Mouse (Mus musculus) forebrain, embryonic 12.5 days (tissue): ENCODE measurements around the gene Akt3. TPM values are rescaled to one million over a fixed set of nuclear protein-coding genes. Genes with fewer than 3 reads are reported as not detected.
A peak's percentile ranks its signal among the peaks of the same experiment; 100 is the strongest.

Source experiments
- ATAC-seq: fragments of 200-750 bp; cut with Nextera tagmentation; 2 replicates; pipeline ENCODE4 v1.8.0; 2017; ENCODE audit warnings: moderate TSS enrichment; ENCODE audit not compliant: low FRiP score
- H3K27ac ChIP-seq: fragments of 300-500 bp; sonication (generic); 2 replicates; pipeline ENCODE4 v1.5.1; 2016; ENCODE audit warnings: mild to moderate bottlenecking
- H3K27me3 ChIP-seq: fragments of 300-500 bp; sonication (generic); 2 replicates; pipeline ENCODE4 v1.6.1; 2016; ENCODE audit warnings: mild to moderate bottlenecking
- H3K36me3 ChIP-seq: fragments of 300-500 bp; sonication (generic); replicated peaks from 2 replicates; pipeline ENCODE4 v1.6.1; 2016; ENCODE audit warnings: mild to moderate bottlenecking
- H3K4me1 ChIP-seq: fragments of 300-500 bp; sonication (generic); 2 replicates; pipeline ENCODE4 v1.6.1; 2016
- H3K4me2 ChIP-seq: fragments of 300-500 bp; sonication (generic); 2 replicates; pipeline ENCODE4 v1.6.1; 2016; ENCODE audit warnings: mild to moderate bottlenecking, moderate library complexity
- H3K4me3 ChIP-seq: fragments of 300-500 bp; sonication (generic); replicated peaks from 2 replicates; pipeline ENCODE4 v1.5.1; 2016; ENCODE audit warnings: mild to moderate bottlenecking
- H3K9ac ChIP-seq: fragments of 300-500 bp; sonication (generic); 2 replicates; pipeline ENCODE4 v1.6.1; 2016; ENCODE audit warnings: mild to moderate bottlenecking
- H3K9me3 ChIP-seq: fragments of 300-500 bp; sonication (generic); 2 replicates; pipeline ENCODE4 v1.6.1; 2016
- WGBS: fragments of 180-500 bp; shearing (Covaris S2); methylation state at CpG from one replicate; pipeline ENCODE4 v1.1.7; 2016; 5-methylcytosine and 5-hydroxymethylcytosine counted together
- polyA plus RNA-seq: library from polyadenylated mRNA; unstranded; fragments of >200 nt; fragmentation: Nextera tagmentation; extraction: Ambion mirVana; gene quantifications from 2 replicates; pipeline ENCODE4 v1.2.1, GENCODE M21; 2016

Akt3 gene
- 24.5 and 28.0 TPM in 2 replicates for polyA plus RNA-seq

GRCm38 (mm10) chr1:177258034-177258342 is at the start of gene Akt3:
Gene Akt3, minus strand, starts transcription at chr1:177258203.
- H3K27me3 ChIP-seq, result no peaks in the 10 kb centered on the region
- WGBS, result 0% methylated on average over 10 of the region's 32 CpGs
- no peaks in the 10 kb centered on the region for H3K36me3 ChIP-seq

DNA sequence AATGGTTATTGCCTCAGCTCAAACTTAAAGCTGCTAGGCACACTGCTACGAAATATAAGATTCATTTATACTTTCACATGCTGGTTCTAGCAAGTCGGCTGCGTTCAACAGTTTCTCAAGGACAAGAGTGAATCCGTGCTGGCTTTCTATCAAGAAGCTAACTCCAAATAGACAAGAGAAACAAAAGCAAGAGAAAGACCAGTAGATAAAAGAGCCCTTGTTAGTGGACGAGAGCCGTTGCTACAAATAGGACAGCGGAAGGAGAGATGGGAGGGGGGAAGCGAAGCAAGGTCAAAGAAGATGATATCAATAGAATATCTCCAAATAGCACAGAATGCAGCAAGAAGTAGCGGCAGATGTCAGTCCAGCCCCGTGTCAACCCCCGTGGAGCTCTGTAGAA is 49.5 kb upstream of the Akt3 start:
- WGBS, result 60% methylated on average over 11 of the region's 11 CpGs
- no peak for ATAC-seq
- no peak overlapping the region for H3K27ac ChIP-seq

More at GRCm38 (mm10) chr1:177258034-177258342, at the start of gene Akt3:
- H3K27ac ChIP-seq, result peak within 1 kb of the TSS; percentile 100
- no peaks in the 10 kb centered on the region for H3K9me3 ChIP-seq
- peak within 1 kb of the TSS; percentile 88 for H3K4me2 ChIP-seq
- H3K4me3 ChIP-seq, result peak within 1 kb of the TSS; percentile 98
- peaks cover 17% of the 10 kb centered on the region for H3K4me1 ChIP-seq
- peak within 1 kb of the TSS; percentile 100 for H3K9ac ChIP-seq
- peak; percentile 77 for ATAC-seq

DNA sequence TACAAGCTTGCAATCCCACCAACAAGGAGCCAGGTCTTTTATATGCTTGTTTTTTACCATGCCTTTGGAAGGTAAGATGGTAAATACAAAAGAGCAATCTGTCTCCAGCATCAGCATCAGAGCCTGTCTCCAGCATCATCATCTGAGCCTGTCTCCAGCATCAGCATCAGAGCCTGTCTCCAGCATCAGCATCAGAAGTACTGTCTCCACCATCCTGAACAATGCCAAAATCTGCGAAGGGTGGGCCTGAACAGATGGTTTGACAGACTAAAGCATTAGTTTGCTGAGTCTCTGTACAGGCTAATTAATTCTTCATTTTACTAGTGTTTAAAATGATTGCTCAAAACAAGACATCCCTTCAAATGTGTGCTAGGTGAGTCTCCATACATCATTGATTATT is 40.2 kb upstream of the Akt3 start:
- Histone ChIP-seq H3K36me3 (no peaks in the 10 kb centered on the region), H3K4me1 (no peaks in the 10 kb centered on the region), H3K27me3 (no peaks in the 10 kb centered on the region), H3K9ac (no peak overlapping the region), H3K9me3 (no peaks in the 10 kb centered on the region), H3K4me3 (no peak overlapping the region), H3K27ac (no peak overlapping the region), H3K4me2 (no peak overlapping the region)
- no peak for ATAC-seq
- 87% methylated on average over 1 of the region's 1 CpGs for WGBS

More for the DNA sequence above, 49.5 kb upstream of the Akt3 start:
- H3K27me3 ChIP-seq, result no peaks in the 10 kb centered on the region
- H3K9me3 ChIP-seq, result no peaks in the 10 kb centered on the region
- H3K4me2 ChIP-seq, result no peak overlapping the region
- no peaks in the 10 kb centered on the region for H3K36me3 ChIP-seq
- H3K9ac ChIP-seq, result no peak overlapping the region
- no peak overlapping the region for H3K4me3 ChIP-seq
- H3K4me1 ChIP-seq, result peaks cover 11% of the 10 kb centered on the region

- no peaks in the 10 kb centered on the region for H3K4me1 ChIP-seq
- H3K9me3 ChIP-seq, result no peaks in the 10 kb centered on the region
- H3K27ac ChIP-seq, result no peak overlapping the region
- H3K4me3 ChIP-seq, result no peak overlapping the region
- 18% methylated on average over 3 of the region's 3 CpGs for WGBS
- no peaks in the 10 kb centered on the region for H3K27me3 ChIP-seq
- no peak for ATAC-seq
- no peaks in the 10 kb centered on the region for H3K36me3 ChIP-seq
- no peak overlapping the region for H3K4me2 ChIP-seq
- no peak overlapping the region for H3K9ac ChIP-seq
Observed at GRCm38 (mm10) chr1:177286764-177287163, 28.8 kb upstream of the Akt3 start.

GRCm38 (mm10) chr1:177281925-177282324 is 23.9 kb upstream of the Akt3 start:
- H3K27me3 ChIP-seq, result no peaks in the 10 kb centered on the region
- ATAC-seq, result no peak

DNA sequence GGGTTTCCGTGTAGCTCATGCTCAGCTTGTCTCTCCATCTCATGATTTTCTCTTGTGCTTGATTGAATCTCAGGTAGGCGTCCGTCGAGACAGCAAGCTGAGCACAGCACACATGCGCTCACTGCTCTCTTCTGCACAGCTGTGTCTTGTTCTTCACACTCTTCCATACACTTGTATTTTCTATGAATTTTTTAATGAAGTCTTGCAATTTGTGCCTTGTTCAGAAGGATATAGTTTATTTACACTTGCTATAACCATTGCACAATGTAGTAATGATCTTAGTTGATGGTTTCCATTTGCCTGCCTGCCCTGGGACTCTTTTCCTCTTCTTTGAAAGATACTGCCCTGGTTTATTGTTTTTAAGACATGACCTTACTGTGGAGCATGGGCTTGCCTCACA is 19.4 kb upstream of the Akt3 start:
- H3K9me3 ChIP-seq, result no peaks in the 10 kb centered on the region
- no peak overlapping the region for H3K4me2 ChIP-seq
- no peaks in the 10 kb centered on the region for H3K27me3 ChIP-seq
- no peaks in the 10 kb centered on the region for H3K4me1 ChIP-seq
- no peaks in the 10 kb centered on the region for H3K36me3 ChIP-seq
- H3K4me3 ChIP-seq, result no peak overlapping the region
- no peak overlapping the region for H3K9ac ChIP-seq
- 91% methylated on average over 5 of the region's 5 CpGs for WGBS
- no peak overlapping the region for H3K27ac ChIP-seq
- ATAC-seq, result no peak

More at GRCm38 (mm10) chr1:177281925-177282324, 23.9 kb upstream of the Akt3 start:
- Histone ChIP-seq H3K36me3 (no peaks in the 10 kb centered on the region), H3K9ac (no peak overlapping the region), H3K4me3 (no peak overlapping the region), H3K4me2 (no peak overlapping the region), H3K27ac (no peak overlapping the region), H3K4me1 (no peaks in the 10 kb centered on the region), H3K9me3 (no peaks in the 10 kb centered on the region)

- ATAC-seq, result no peak
Observed at GRCm38 (mm10) chr1:177267645-177268044, 9.6 kb upstream of the Akt3 start.

DNA sequence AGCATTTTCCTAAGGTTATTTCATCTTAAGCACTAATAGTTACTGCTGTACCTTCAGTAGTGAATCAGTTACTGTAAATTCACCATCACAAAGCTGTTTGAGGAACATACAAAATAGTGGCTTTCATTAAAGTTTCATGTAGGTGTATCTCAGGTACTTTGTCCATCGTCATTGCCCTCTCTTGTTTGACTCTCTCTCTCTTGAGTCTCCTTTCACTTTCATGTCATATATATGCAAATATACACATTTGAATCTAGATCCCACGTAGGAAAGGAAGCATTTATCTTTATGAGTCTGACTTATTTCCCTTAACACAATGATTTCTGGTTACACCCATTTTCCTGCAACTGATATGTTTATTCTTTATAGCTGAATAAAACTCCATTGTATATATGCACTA is 4.9 kb upstream of the Akt3 start:
- Histone ChIP-seq H3K4me3 (no peak overlapping the region), H3K9me3 (no peaks in the 10 kb centered on the region), H3K4me2 (no peak overlapping the region), H3K4me1 (peaks cover 11% of the 10 kb centered on the region), H3K9ac (no peak overlapping the region), H3K27ac (no peak overlapping the region), H3K36me3 (no peaks in the 10 kb centered on the region), H3K27me3 (no peaks in the 10 kb centered on the region)
- ATAC-seq, result no peak
- WGBS, result 84% methylated on average over 2 of the region's 2 CpGs

More at GRCm38 (mm10) chr1:177267645-177268044, 9.6 kb upstream of the Akt3 start:
- Histone ChIP-seq H3K9me3 (no peaks in the 10 kb centered on the region), H3K4me3 (no peak overlapping the region), H3K4me1 (no peaks in the 10 kb centered on the region; the same call in 1 of the 2 replicates), H3K9ac (no peak overlapping the region), H3K4me2 (no peak overlapping the region), H3K27me3 (no peaks in the 10 kb centered on the region), H3K27ac (no peak overlapping the region), H3K36me3 (no peaks in the 10 kb centered on the region)
- 91% methylated on average over 1 of the region's 1 CpGs for WGBS

DNA sequence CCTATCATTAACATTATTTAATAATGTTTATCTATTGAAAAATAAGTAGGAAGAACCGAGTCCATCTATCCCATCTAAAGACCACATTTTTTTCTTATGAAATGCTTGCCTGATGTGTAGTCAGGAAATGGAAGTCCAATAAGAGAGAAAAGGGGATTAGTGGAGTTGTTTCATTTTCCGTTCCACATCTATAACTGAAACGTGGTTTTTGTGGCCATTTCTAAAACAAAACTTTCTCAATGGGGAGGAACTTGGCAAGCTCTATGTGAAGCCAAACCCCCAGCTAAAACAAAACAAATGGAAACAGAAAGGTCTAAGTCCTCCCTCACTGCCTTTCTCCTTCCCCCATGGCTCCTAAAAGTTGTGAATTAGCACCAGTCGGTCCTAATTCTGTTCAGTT is 2.8 kb upstream of the Akt3 start:
- Histone ChIP-seq H3K9ac (no peak overlapping the region), H3K27me3 (no peaks in the 10 kb centered on the region), H3K4me3 (no peak overlapping the region), H3K4me1 (peaks cover 12% of the 10 kb centered on the region), H3K9me3 (no peaks in the 10 kb centered on the region), H3K27ac (no peak overlapping the region), H3K36me3 (no peaks in the 10 kb centered on the region), H3K4me2 (no peak overlapping the region)
- WGBS, result 66% methylated on average over 4 of the region's 4 CpGs
- no peak for ATAC-seq

GRCm38 (mm10) chr1:177259038-177259600 is 1.1 kb upstream of the Akt3 start:
- H3K27me3 ChIP-seq, result no peaks in the 10 kb centered on the region
- H3K9ac ChIP-seq, result peak overlapping the region; percentile 100
- peaks cover 17% of the 10 kb centered on the region for H3K4me1 ChIP-seq
- 26% methylated on average over 16 of the region's 16 CpGs for WGBS
- H3K36me3 ChIP-seq, result no peaks in the 10 kb centered on the region
- no peaks in the 10 kb centered on the region for H3K9me3 ChIP-seq
- peak overlapping the region; percentile 98 for H3K4me3 ChIP-seq
- peak overlapping the region; percentile 88 for H3K4me2 ChIP-seq
- no peak; the same call in 1 of the 2 replicates for ATAC-seq
- peak overlapping the region; percentile 100 for H3K27ac ChIP-seq

- 0% methylated on average over 58 of the region's 86 CpGs for WGBS
- ATAC-seq, result peak; percentile 90
- Histone ChIP-seq H3K36me3 (no peaks in the 10 kb centered on the region), H3K4me3 (peak overlapping the region; percentile 98), H3K9ac (peak overlapping the region; percentile 100), H3K4me2 (peak overlapping the region; percentile 88), H3K27me3 (no peaks in the 10 kb centered on the region), H3K4me1 (peaks cover 17% of the 10 kb centered on the region), H3K27ac (peak overlapping the region; percentile 100), H3K9me3 (no peaks in the 10 kb centered on the region)
Observed at GRCm38 (mm10) chr1:177258343-177259037, 487 bp upstream of the Akt3 start.

DNA sequence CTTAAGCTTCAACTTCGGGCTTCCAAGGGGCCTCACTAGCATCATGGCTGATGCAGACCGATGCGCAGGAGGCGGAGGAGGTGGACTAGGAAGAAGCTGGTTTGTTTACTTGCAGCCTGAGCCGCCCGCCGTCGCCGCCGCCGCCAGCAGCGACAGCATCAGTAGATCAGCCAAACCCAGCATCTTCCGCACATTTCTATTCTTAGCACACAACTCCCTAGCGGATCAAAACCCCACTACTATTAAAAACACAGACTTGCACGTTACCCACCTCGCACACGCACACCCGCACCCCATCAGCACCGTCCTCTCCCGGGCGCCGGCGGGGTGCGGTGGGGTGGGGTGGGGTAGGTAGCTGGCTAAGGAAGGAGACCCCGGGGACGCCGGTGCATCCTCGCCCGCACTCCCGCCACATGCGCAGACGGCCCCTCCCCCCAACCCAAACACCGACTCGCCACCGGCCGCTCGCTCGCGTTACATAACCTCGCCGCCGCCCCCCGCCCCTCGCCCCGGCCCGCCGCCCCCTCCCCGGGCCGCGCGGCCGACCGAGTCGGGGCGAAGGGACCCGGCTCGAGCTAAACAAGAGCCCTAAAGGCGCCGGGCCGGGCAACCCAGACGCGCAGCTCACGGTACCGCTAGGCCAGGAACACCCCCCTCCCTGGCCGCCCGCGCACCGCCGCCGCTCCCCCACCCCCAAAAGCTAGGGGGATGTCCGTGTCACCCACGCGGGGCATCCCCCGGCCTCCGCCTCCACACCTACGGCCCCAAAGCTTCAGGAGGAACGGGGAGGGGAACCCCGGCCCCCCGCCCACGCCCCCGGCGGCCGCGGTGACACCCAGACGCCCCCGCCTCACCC is 597 bp downstream of the Akt3 start:
- peak overlapping the region; percentile 88 for H3K4me2 ChIP-seq
- under 1% methylated on average over 83 of the region's 86 CpGs for WGBS

More for the DNA sequence above, 597 bp downstream of the Akt3 start:
- peak overlapping the region; percentile 100 for H3K9ac ChIP-seq
- peak; percentile 73 for ATAC-seq
- H3K4me1 ChIP-seq, result peaks cover 17% of the 10 kb centered on the region
- H3K4me3 ChIP-seq, result peak overlapping the region; percentile 98
- peak overlapping the region; percentile 100 for H3K27ac ChIP-seq
- no peaks in the 10 kb centered on the region for H3K36me3 ChIP-seq
- no peaks in the 10 kb centered on the region for H3K27me3 ChIP-seq
- no peaks in the 10 kb centered on the region for H3K9me3 ChIP-seq
